Mouse (Mus musculus): Measurements from ENCODE around the gene Msrb3.

Gene Msrb3

GRCm38 (mm10) chr10:120861674-120862073, 37.2 kb downstream of the Msrb3 start:
- DNase-seq (ENCODE audit: low spot score in 2 of 2), result peak in 1 of 2 experiments; percentile 9

GRCm38 (mm10) chr10:120861194-120861593, 37.7 kb downstream of the Msrb3 start:
- peak in 1 of 2 experiments; percentile 63 for DNase-seq (ENCODE audit: low spot score in 2 of 2)

GRCm38 (mm10) chr10:120857531-120858001, 41.3 kb downstream of the Msrb3 start:
- peak in 1 of 2 experiments; percentile 45 for DNase-seq (ENCODE audit: low spot score in 2 of 2)

- no peak for DNase-seq (ENCODE audit: low spot score in 2 of 2)
Observed at GRCm38 (mm10) chr10:120854329-120854728, 44.6 kb downstream of the Msrb3 start.

- no peak for DNase-seq (ENCODE audit: low spot score in 2 of 2)
Observed at GRCm38 (mm10) chr10:120853816-120854215, 45.1 kb downstream of the Msrb3 start.

GRCm38 (mm10) chr10:120851196-120851781, 47.6 kb downstream of the Msrb3 start:
- DNase-seq (ENCODE audit: low spot score in 2 of 2), result no peak

GRCm38 (mm10) chr10:120850391-120851195, 48.3 kb downstream of the Msrb3 start:
- no peak for DNase-seq (ENCODE audit: low spot score in 2 of 2)

- no peak for DNase-seq (ENCODE audit: low spot score in 2 of 2)
Observed at GRCm38 (mm10) chr10:120848677-120849076, 50.2 kb downstream of the Msrb3 start.

GRCm38 (mm10) chr10:120847785-120848184, 51.1 kb downstream of the Msrb3 start:
- DNase-seq (ENCODE audit: low spot score in 2 of 2), result no peak

- no peak for DNase-seq (ENCODE audit: low spot score in 2 of 2)
Observed at GRCm38 (mm10) chr10:120839966-120840365, 58.9 kb downstream of the Msrb3 start.

GRCm38 (mm10) chr10:120834531-120834930, 64.4 kb downstream of the Msrb3 start:
- no peak for DNase-seq (ENCODE audit: low spot score in 2 of 2)

GRCm38 (mm10) chr10:120833836-120834235, 65.1 kb downstream of the Msrb3 start:
- no peak for DNase-seq (ENCODE audit: low spot score in 2 of 2)

GRCm38 (mm10) chr10:120827761-120828160, 71.1 kb downstream of the Msrb3 start:
- no peak for DNase-seq (ENCODE audit: low spot score in 2 of 2)

- no peak for DNase-seq (ENCODE audit: low spot score in 2 of 2)
Observed at GRCm38 (mm10) chr10:120826795-120827669, 71.9 kb downstream of the Msrb3 start.

- no peak for DNase-seq (ENCODE audit: low spot score in 2 of 2)
Observed at GRCm38 (mm10) chr10:120826381-120826780, 72.5 kb downstream of the Msrb3 start.

- no peak for DNase-seq (ENCODE audit: low spot score in 2 of 2)
Observed at GRCm38 (mm10) chr10:120825594-120825993, 73.3 kb downstream of the Msrb3 start.

- DNase-seq (ENCODE audit: low spot score in 2 of 2), result peak in 1 of 2 experiments; percentile 22
Observed at GRCm38 (mm10) chr10:120821491-120822358, 77.2 kb downstream of the Msrb3 start.

- no peak for DNase-seq (ENCODE audit: low spot score in 2 of 2)
Observed at GRCm38 (mm10) chr10:120820781-120821300, 78.1 kb downstream of the Msrb3 start.

- no peak for DNase-seq (ENCODE audit: low spot score in 2 of 2)
Observed at GRCm38 (mm10) chr10:120815290-120815689, 83.6 kb downstream of the Msrb3 start.

GRCm38 (mm10) chr10:120811796-120812443, 87.0 kb downstream of the Msrb3 start:
- DNase-seq (ENCODE audit: low spot score in 2 of 2), result peak in 1 of 2 experiments; percentile 25
